Mouse (Mus musculus): Measurements from ENCODE around the gene Scml2. TPM values are rescaled to one million over a fixed set of nuclear protein-coding genes. Genes with fewer than 3 reads are reported as not detected.
A peak's percentile ranks its signal among the peaks of the same experiment; 100 is the strongest.
"Not testable (repeated sequence)": the region's sequence is repeated elsewhere in the genome, so short reads cannot be mapped to it uniquely, and the experiment has no call there.

The Scml2 gene
- polyA plus RNA-seq (2015; fragmentation: Nextera tagmentation; extraction: Ambion mirVana): 2.4 TPM in 2 replicates

DNA sequence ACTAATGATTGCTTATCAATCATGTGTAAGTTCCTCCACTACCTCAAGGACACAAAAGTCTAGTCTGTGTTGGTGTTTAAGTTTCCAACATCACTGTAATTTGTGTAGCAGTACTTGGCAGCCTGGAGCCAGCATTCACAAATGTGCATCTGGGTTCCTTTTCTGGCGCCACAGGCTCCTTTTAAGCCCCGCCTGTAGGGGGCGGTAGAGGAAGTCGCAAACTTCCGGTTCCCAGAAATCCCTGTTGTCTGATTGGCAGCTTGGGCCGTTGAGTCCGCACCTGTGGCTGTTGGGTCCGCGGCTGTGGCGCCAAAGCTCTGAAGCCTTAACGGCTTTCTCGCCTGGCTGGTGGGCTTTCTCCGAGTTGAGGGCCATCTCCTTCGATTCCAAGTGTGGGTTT, at the start of gene Scml2:
Gene Scml2 (plus strand): TSS at position 301 of the 400 bp plus-strand sequence.
- not testable (repeated sequence) for H3K27me3 ChIP-seq (replicated peaks; ENCODE audit: control insufficient read depth, insufficient read depth, low read length); H3K9ac ChIP-seq (replicated peaks; ENCODE audit: low read depth, low read length); H3K4me2 ChIP-seq (ENCODE audit: low read length); ATAC-seq; H3K4me3 ChIP-seq (replicated peaks; ENCODE audit: low read length); H3K36me3 ChIP-seq (ENCODE audit: control insufficient read depth, insufficient read depth); H3K9me3 ChIP-seq (ENCODE audit: control insufficient read depth, low read length); H3K27ac ChIP-seq (ENCODE audit: low read length); H3K4me1 ChIP-seq (replicated peaks; ENCODE audit: control insufficient read depth, insufficient read depth, low read length)
- 100% methylated on average over 1 of the region's 14 CpGs for WGBS

- H3K27me3 ChIP-seq (replicated peaks; ENCODE audit: control insufficient read depth, insufficient read depth, low read length); H3K9me3 ChIP-seq (ENCODE audit: control insufficient read depth, low read length); H3K27ac ChIP-seq (ENCODE audit: low read length); ATAC-seq; H3K4me2 ChIP-seq (ENCODE audit: low read length); H3K36me3 ChIP-seq (ENCODE audit: control insufficient read depth, insufficient read depth); H3K4me1 ChIP-seq (replicated peaks; ENCODE audit: control insufficient read depth, insufficient read depth, low read length); H3K4me3 ChIP-seq (replicated peaks; ENCODE audit: low read length); H3K9ac ChIP-seq (replicated peaks; ENCODE audit: low read depth, low read length): not testable (repeated sequence)
- 53% methylated on average over 6 of the region's 6 CpGs for WGBS
Observed at GRCm38 (mm10) chrX:161075576-161075975, 41.4 kb upstream of the Scml2 start.

DNA sequence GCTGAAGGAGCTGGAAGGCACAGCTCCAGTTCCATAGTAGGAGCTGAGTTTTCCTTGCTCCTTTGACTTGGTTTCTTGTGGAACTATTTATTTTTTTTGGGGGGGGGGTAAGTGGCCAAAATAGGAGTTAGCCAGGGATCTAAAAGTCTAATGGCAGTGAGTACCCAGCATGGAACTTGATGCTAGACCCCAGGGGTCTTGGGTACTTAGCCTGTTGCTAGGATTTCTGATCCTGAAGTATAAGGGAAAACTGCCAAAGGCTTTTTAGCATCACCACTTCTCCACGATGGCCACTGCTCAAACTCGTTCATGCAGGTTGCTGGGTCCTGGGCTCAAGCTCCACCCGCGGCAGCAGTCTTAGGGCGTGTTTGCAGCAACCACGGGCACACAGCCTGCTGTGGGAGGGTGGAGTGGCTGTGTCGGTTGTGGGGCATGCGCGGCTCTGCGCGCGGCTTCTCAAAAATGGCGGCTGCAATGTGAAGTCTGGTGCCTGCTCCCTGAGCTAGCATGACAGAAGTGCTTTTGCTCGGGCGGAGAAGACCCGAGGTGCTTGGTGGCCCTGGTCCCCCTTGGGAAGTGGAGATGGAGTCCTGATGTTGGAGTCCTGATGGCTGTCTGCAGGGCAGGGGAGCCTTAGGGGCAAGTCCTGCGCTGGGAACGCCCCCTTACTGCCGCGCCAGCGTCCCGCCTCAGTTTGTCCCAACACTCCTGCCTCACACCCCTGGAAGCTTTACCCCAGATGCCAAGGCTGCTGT, 45.5 kb downstream of the Scml2 start:
- Histone ChIP-seq H3K4me3 (replicated peaks; ENCODE audit: low read length) (peak overlapping the region; percentile 48), H3K9ac (replicated peaks; ENCODE audit: low read depth, low read length) (peak overlapping the region; percentile 49), H3K4me1 (replicated peaks; ENCODE audit: control insufficient read depth, insufficient read depth, low read length) (0 out of 2 replicates have a peak, but pooled peaks cover 2% of the 10 kb centered on the region), H3K9me3 (ENCODE audit: control insufficient read depth, low read length) (no peaks in the 10 kb centered on the region), H3K4me2 (ENCODE audit: low read length) (peak overlapping the region; percentile 55), H3K27ac (ENCODE audit: low read length) (no peak overlapping the region), H3K27me3 (replicated peaks; ENCODE audit: control insufficient read depth, insufficient read depth, low read length) (no peaks in the 10 kb centered on the region), H3K36me3 (ENCODE audit: control insufficient read depth, insufficient read depth) (no peaks in the 10 kb centered on the region)
- peak; percentile 99 for ATAC-seq
- 25% methylated on average over 22 of the region's 22 CpGs for WGBS

GRCm38 (mm10) chrX:161163069-161163416, 46.0 kb downstream of the Scml2 start:
- Histone ChIP-seq H3K36me3 (ENCODE audit: control insufficient read depth, insufficient read depth) (no peaks in the 10 kb centered on the region), H3K4me1 (replicated peaks; ENCODE audit: control insufficient read depth, insufficient read depth, low read length) (0 out of 2 replicates have a peak, but pooled peaks cover 2% of the 10 kb centered on the region), H3K9ac (replicated peaks; ENCODE audit: low read depth, low read length) (peak overlapping the region; percentile 49), H3K27ac (ENCODE audit: low read length) (no peak overlapping the region), H3K4me2 (ENCODE audit: low read length) (peak overlapping the region; percentile 55), H3K27me3 (replicated peaks; ENCODE audit: control insufficient read depth, insufficient read depth, low read length) (no peaks in the 10 kb centered on the region), H3K9me3 (ENCODE audit: control insufficient read depth, low read length) (no peaks in the 10 kb centered on the region), H3K4me3 (replicated peaks; ENCODE audit: low read length) (peak overlapping the region; percentile 48)
- WGBS: 8% methylated on average over 6 of the region's 6 CpGs
- ATAC-seq: peak; percentile 77

GRCm38 (mm10) chrX:161287156-161287555, 170.2 kb downstream of the Scml2 start, which contains the start of gene Gm15262:
TSS of gene Gm15262 (plus strand) at chrX:161287456.
- not testable (repeated sequence) for H3K9ac ChIP-seq (replicated peaks; ENCODE audit: low read depth, low read length); ATAC-seq; H3K36me3 ChIP-seq (ENCODE audit: control insufficient read depth, insufficient read depth); H3K9me3 ChIP-seq (ENCODE audit: control insufficient read depth, low read length); H3K4me1 ChIP-seq (replicated peaks; ENCODE audit: control insufficient read depth, insufficient read depth, low read length); H3K4me2 ChIP-seq (ENCODE audit: low read length); H3K4me3 ChIP-seq (replicated peaks; ENCODE audit: low read length); H3K27me3 ChIP-seq (replicated peaks; ENCODE audit: control insufficient read depth, insufficient read depth, low read length); H3K27ac ChIP-seq (ENCODE audit: low read length)
- 86% methylated on average over 2 of the region's 2 CpGs for WGBS

Other genes with a start within 250 kb of the Scml2 start
- 0.10 and 0.43 TPM in 2 replicates for gene Gja6, start 210.1 kb upstream of the Scml2 start, polyA plus RNA-seq (2015; fragmentation: Nextera tagmentation; extraction: Ambion mirVana)
- gene Cdkl5, start 122.5 kb upstream of the Scml2 start, polyA plus RNA-seq (2015; fragmentation: Nextera tagmentation; extraction: Ambion mirVana): 7.4 and 8.6 TPM in 2 replicates
- not detected in 2 replicates for gene Gm15262, start 170.3 kb downstream of the Scml2 start, polyA plus RNA-seq (2015; fragmentation: Nextera tagmentation; extraction: Ambion mirVana)